Mouse (Mus musculus): ENCODE data around the gene Tmem151a.

Gene Tmem151a

GRCm38 (mm10) chr19:5085145-5085863 lies at the start of gene Tmem151a:
TSS of gene Tmem151a (minus strand) at chr19:5085531.
- DNase-seq (ENCODE audit: inconsistent age in 2 of 2, low spot score in 1 of 2) = peak; percentile 61 to 84

GRCm38 (mm10) chr19:5131237-5131636 lies 45.9 kb upstream of the Tmem151a start:
- DNase-seq (ENCODE audit: inconsistent age in 2 of 2, low spot score in 1 of 2) = no peak

GRCm38 (mm10) chr19:5129770-5130169 lies 44.4 kb upstream of the Tmem151a start:
- DNase-seq (ENCODE audit: inconsistent age in 2 of 2, low spot score in 1 of 2) = peak in 1 of 2 experiments; percentile 31

GRCm38 (mm10) chr19:5124055-5124614 lies 38.8 kb upstream of the Tmem151a start:
- DNase-seq (ENCODE audit: inconsistent age in 2 of 2, low spot score in 1 of 2) = no peak

GRCm38 (mm10) chr19:5123241-5123640 lies 37.9 kb upstream of the Tmem151a start:
- DNase-seq (ENCODE audit: inconsistent age in 2 of 2, low spot score in 1 of 2) = no peak

- peak in 1 of 2 experiments; percentile 49 for DNase-seq (ENCODE audit: inconsistent age in 2 of 2, low spot score in 1 of 2)
Observed at GRCm38 (mm10) chr19:5122492-5122891, 37.2 kb upstream of the Tmem151a start.

GRCm38 (mm10) chr19:5118384-5118698 lies 33.0 kb upstream of the Tmem151a start, which contains the start of gene Klc2:
TSS of gene Klc2 (minus strand) at chr19:5118560.
- DNase-seq (ENCODE audit: inconsistent age in 2 of 2, low spot score in 1 of 2) = no peak

- peak; percentile 94 to 97 for DNase-seq (ENCODE audit: inconsistent age in 2 of 2, low spot score in 1 of 2)
Observed at GRCm38 (mm10) chr19:5117494-5118383, 32.4 kb upstream of the Tmem151a start.

- peak in 1 of 2 experiments; percentile 23 for DNase-seq (ENCODE audit: inconsistent age in 2 of 2, low spot score in 1 of 2)
Observed at GRCm38 (mm10) chr19:5113783-5114182, 28.5 kb upstream of the Tmem151a start.

GRCm38 (mm10) chr19:5109659-5110453 lies 24.5 kb upstream of the Tmem151a start:
- DNase-seq (ENCODE audit: inconsistent age in 2 of 2, low spot score in 1 of 2) = peak; percentile 14 to 63

GRCm38 (mm10) chr19:5108702-5109101 lies 23.4 kb upstream of the Tmem151a start:
- no peak for DNase-seq (ENCODE audit: inconsistent age in 2 of 2, low spot score in 1 of 2)

- peak; percentile 56 to 76 for DNase-seq (ENCODE audit: inconsistent age in 2 of 2, low spot score in 1 of 2)
Observed at GRCm38 (mm10) chr19:5108271-5108575, 22.9 kb upstream of the Tmem151a start.

GRCm38 (mm10) chr19:5107556-5108270 lies 22.4 kb upstream of the Tmem151a start:
- peak in 1 of 2 experiments; percentile 64 for DNase-seq (ENCODE audit: inconsistent age in 2 of 2, low spot score in 1 of 2)

- peak; percentile 99 for DNase-seq (ENCODE audit: inconsistent age in 2 of 2, low spot score in 1 of 2)
Observed at GRCm38 (mm10) chr19:5106731-5107191, 21.4 kb upstream of the Tmem151a start, which contains the start of gene Rab1b. TSS of gene Rab1b (minus strand) at chr19:5107072.

GRCm38 (mm10) chr19:5106074-5106473 lies 20.7 kb upstream of the Tmem151a start:
- no peak for DNase-seq (ENCODE audit: inconsistent age in 2 of 2, low spot score in 1 of 2)

- DNase-seq (ENCODE audit: inconsistent age in 2 of 2, low spot score in 1 of 2) = peak; percentile 74 to 86
Observed at GRCm38 (mm10) chr19:5098363-5099143, 13.2 kb upstream of the Tmem151a start, which contains the start of gene Cnih2. TSS of gene Cnih2 (minus strand) at chr19:5098521.

- no peak for DNase-seq (ENCODE audit: inconsistent age in 2 of 2, low spot score in 1 of 2)
Observed at GRCm38 (mm10) chr19:5097521-5098362, 12.4 kb upstream of the Tmem151a start.

- no peak for DNase-seq (ENCODE audit: inconsistent age in 2 of 2, low spot score in 1 of 2)
Observed at GRCm38 (mm10) chr19:5095887-5096474, 10.7 kb upstream of the Tmem151a start.

Measured in adrenal gland, adult (tissue).